Mouse (Mus musculus) adrenal gland, postnatal 36 days (tissue): ENCODE data around the gene Sdk1. TPM values are rescaled to one million over a fixed set of nuclear protein-coding genes. Genes with fewer than 3 reads are reported as not detected.

Experiments
- DNase-seq, 2 experiments: peaks; one replicate each; pipeline ENCODE4 v3.0.0; 2021; ENCODE audit warnings: mixed read lengths in 1 of 2
- total RNA-seq, 2 experiments: library from RNA; stranded (reverse); gene quantifications; 2 replicates each; pipeline ENCODE4 v1.2.3; 2021

The Sdk1 gene
- total RNA-seq, 2 experiments from 2014 or later: 11.4 to 24.0 TPM

DNA sequence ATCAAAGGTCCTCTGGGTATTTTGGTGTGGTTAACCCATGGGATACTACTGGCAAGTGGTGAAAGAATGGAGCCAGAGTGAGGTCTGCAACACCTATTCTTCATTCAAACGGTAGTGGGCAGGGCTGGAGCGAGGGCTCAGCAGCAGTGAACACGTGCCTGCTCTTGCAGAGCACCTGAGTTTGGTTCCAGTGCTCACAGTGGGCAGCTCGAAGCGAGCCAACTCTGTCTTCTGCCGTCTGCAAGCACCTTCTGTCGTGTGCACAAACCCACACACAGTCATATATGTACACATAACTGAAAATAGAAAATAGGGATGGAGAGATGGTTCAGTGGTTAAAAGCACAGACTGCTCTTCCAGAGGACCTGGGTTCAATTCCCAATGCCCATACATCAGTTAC, 1017.4 kb downstream of the Sdk1 start:
- no peak for DNase-seq

DNA sequence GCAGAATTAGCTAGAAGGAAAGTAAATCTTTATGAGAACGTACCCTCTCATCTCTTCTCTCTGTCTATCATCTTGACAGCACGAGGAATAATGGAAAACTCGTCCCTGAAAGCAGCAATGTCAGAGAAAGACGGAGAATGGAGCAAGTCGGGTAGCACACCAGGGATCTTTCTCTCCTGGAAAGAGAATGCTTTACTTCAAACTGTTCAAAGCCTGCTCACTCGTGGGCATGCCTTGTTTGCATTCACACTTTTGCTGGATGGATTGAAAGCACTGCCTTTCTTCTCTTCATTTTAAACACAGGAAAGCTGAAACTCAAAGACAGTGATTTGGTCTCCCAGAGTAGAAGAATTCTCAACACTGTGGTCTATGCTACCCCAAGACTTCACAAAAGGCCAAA, 1020.8 kb downstream of the Sdk1 start:
- no peak for DNase-seq

Other genes with a start within 250 kb of the Sdk1 start
- gene Card11, start 240.9 kb upstream of the Sdk1 start, total RNA-seq: under 1 TPM; 0.33 to 0.53 TPM